Mouse (Mus musculus) heart, adult 2 months (tissue): ENCODE measurements at regions not wholly inside any gene's neighbourhood (a gene's known extent, or its start where the extent isn't known, plus 50 kb on each side); places are given as distances from the start of the nearest gene placed in this dataset.

Source experiments
- DNase-seq, 2 experiments: peaks; one replicate each; pipeline ENCODE4 v3.0.0; 2021
- H3K27ac ChIP-seq: fragments of 200-600 bp; 2 replicates; pipeline ENCODE4 v1.8.1; 2022
- H3K27me3 ChIP-seq: fragments of 200-500 bp; 2 replicates; pipeline ENCODE4 v1.6.1; 2012; ENCODE audit warnings: mild to moderate bottlenecking, low read length, inconsistent platforms, mixed read lengths; ENCODE audit not compliant: control insufficient read depth, insufficient read depth
- H3K36me3 ChIP-seq: fragments of 200-500 bp; 2 replicates; pipeline ENCODE4 v1.6.1; 2012; ENCODE audit warnings: low read length, inconsistent platforms; ENCODE audit not compliant: control insufficient read depth, insufficient read depth
- H3K4me1 ChIP-seq: fragments of 200-500 bp; 2 replicates; pipeline ENCODE4 v1.6.1; 2011; ENCODE audit warnings: low read length; ENCODE audit not compliant: control insufficient read depth, insufficient read depth
- H3K4me3 ChIP-seq: fragments of 200-600 bp; 2 replicates; pipeline ENCODE4 v1.8.1; 2022
- H3K79me2 ChIP-seq: fragments of 200-500 bp; replicated peaks from 2 replicates; pipeline ENCODE4 v1.6.1; 2012; ENCODE audit warnings: mild to moderate bottlenecking, inconsistent platforms, low read length, moderate library complexity, mixed read lengths; ENCODE audit not compliant: control insufficient read depth, insufficient read depth
- H3K9ac ChIP-seq: fragments of 200-500 bp; 2 replicates; pipeline ENCODE4 v1.6.1; 2012; ENCODE audit warnings: low read depth, mild to moderate bottlenecking, control low read depth, inconsistent platforms, low read length, mixed read lengths
- CTCF ChIP-seq: fragments of 200-600 bp; IDR thresholded peaks from 2 replicates; pipeline ENCODE4 v1.8.1; 2022; ENCODE audit warnings: antibody characterized with exemption, mild to moderate bottlenecking, moderate library complexity
- EP300 ChIP-seq: fragments of 200-500 bp; IDR thresholded peaks from 2 replicates; pipeline ENCODE4 v1.6.1; 2011; ENCODE audit warnings: low read depth, low read length, control low read depth; ENCODE audit not compliant: insufficient read depth
- POLR2A ChIP-seq: fragments of 200-500 bp; IDR thresholded peaks from 2 replicates; pipeline ENCODE4 v1.6.1; 2011; ENCODE audit warnings: mild to moderate bottlenecking, low read depth, low read length, control low read depth; ENCODE audit not compliant: insufficient read depth
- WGBS: fragments of 180-500 bp; shearing (Covaris S2); methylation state at CpG from one replicate; pipeline ENCODE4 v1.1.7; 2018; 5-methylcytosine and 5-hydroxymethylcytosine counted together
- intact Hi-C: fragments of 180-260 bp; cut with DNase I; formaldehyde crosslinking; loops from one replicate; pipeline ENCODE4 v1.15.1; 2025

DNA sequence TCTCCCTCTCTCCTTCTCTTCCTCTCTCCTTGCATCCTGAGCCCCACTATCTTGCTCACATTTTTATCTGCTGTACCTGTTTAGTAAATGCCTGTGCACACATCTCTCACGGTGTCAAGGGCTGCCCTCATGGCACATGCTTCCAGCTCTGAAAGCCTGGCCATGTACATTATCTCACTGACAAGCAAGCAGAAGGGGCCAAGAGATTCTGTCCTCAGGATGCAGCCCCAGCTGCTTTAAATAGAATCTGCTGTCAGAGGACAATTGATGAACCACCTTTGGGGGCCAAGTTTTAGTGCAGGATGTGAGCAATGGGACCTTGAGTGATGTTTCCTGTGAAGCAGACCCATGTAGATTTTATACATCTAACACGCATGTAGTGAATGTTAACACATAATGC lies 145.9 kb downstream of the BC067074 start:
- peak in 1 of 2 experiments; percentile 30 for DNase-seq
- Histone ChIP-seq H3K79me2 (no peaks in the 10 kb centered on the region), H3K9ac (no peak overlapping the region), H3K4me3 (no peak overlapping the region), H3K27ac (no peak overlapping the region), H3K27me3 (no peaks in the 10 kb centered on the region), H3K36me3 (no peaks in the 10 kb centered on the region), H3K4me1 (peaks cover 3% of the 10 kb centered on the region; the same call in 1 of the 2 replicates)
- 22% methylated on average over 2 of the region's 2 CpGs for WGBS
- TF ChIP-seq EP300: no peak
- no peak for TF ChIP-seq CTCF
- TF ChIP-seq POLR2A: no peak
- intact Hi-C loops: no loop called here

DNA sequence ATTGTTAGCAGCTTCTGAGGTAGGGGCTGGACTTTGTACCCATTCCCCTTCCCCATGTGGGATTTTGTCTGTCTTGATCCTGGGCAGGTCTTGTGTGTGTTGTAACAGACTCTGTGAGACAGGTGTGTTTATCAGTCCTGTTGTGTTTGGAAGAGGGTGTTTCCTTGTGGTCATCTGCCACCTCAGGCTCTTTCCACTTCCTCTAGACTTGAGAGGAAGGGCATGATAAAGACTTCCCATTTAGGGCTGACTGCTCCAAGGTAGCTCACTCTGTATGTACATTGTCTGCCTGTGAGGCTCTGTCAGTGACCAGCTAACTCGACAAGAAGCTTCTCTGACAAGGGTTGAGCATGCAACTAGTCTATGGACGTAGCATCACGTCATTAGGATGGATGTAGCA lies 143.3 kb downstream of the BC067074 start:
- no peaks in the 10 kb centered on the region for H3K79me2 ChIP-seq
- no peak for TF ChIP-seq EP300
- TF ChIP-seq POLR2A: no peak
- TF ChIP-seq CTCF: no peak
- no peak overlapping the region for H3K4me3 ChIP-seq
- H3K9ac ChIP-seq: no peak overlapping the region
- 86% methylated on average over 3 of the region's 3 CpGs for WGBS
- H3K36me3 ChIP-seq: no peaks in the 10 kb centered on the region
- intact Hi-C loops: no loop called here
- no peak for DNase-seq
- no peaks in the 10 kb centered on the region for H3K4me1 ChIP-seq
- no peak overlapping the region for H3K27ac ChIP-seq
- no peaks in the 10 kb centered on the region for H3K27me3 ChIP-seq

DNA sequence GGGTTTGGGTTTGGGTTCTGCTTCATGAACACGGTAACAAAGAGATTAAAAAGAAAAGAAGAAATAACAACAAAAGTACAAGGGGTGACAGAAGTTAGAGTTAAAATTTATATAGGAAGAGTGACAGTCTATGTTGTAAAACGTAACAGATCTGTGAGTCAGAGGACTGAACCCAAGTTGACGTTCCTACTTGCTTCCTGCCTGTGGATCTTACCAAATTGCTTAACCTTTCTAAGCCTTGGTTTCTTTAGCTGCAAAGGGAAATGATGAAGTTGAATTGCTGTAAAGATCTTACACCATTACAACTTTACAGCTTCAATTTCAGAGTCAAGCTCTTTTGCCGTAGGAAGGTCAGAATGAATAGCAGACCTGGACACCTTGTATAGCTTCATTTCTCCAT lies 142.2 kb downstream of the BC067074 start:
- no peaks in the 10 kb centered on the region for H3K79me2 ChIP-seq
- no peaks in the 10 kb centered on the region for H3K4me1 ChIP-seq
- TF ChIP-seq EP300: no peak
- no peak for TF ChIP-seq CTCF
- no peak for TF ChIP-seq POLR2A
- no peak overlapping the region for H3K9ac ChIP-seq
- no peaks in the 10 kb centered on the region for H3K36me3 ChIP-seq
- no peak for DNase-seq
- intact Hi-C loops: no loop called here
- no peak overlapping the region for H3K27ac ChIP-seq
- H3K4me3 ChIP-seq: no peak overlapping the region
- no peaks in the 10 kb centered on the region for H3K27me3 ChIP-seq
- 91% methylated on average over 4 of the region's 4 CpGs for WGBS

DNA sequence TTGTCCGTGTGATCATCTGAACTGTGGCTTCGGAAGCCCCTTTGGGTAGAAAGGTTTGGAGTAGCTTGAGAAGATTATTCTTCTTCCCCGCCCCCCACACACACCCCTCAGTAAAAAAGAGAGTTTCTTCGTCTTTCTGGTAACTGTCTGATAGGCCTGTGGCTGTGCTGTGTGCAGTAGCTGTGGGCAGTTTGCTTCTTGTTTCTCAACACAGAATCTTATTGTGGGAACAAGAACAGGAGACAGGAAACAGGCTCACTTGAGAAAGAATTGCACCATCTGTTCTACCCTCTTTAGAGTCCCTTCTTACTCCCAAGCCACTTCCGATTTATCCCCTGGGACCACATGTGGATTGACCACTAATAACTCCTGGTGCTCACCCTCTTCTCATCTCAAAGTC lies 140.5 kb downstream of the BC067074 start:
- Histone ChIP-seq H3K4me3 (no peak overlapping the region), H3K9ac (no peak overlapping the region), H3K36me3 (no peaks in the 10 kb centered on the region), H3K27ac (peak overlapping the region; percentile 36), H3K79me2 (no peaks in the 10 kb centered on the region), H3K4me1 (no peaks in the 10 kb centered on the region), H3K27me3 (no peaks in the 10 kb centered on the region)
- intact Hi-C loops: no loop called here
- DNase-seq: no peak
- WGBS: 58% methylated on average over 5 of the region's 5 CpGs
- TF ChIP-seq CTCF (no peak), POLR2A (no peak), EP300 (no peak)

DNA sequence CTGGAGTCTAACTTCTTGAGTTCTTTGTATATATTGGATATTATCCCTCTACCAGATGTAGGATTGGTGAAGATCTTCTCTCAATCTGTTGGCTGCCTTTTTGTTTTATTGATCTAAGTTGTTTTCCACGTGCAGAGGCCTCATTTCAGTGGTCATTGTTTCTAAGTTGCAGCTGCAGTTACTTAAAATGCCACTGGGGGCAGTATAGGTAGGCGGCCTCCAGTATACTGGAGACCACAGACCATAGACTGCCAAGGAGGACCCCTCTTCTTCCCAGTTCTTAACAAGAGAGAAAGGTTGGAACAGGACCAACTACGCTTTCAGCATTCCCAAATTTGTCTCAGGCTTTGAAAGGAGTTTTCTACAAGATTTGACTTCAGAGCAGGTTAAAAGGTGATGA lies 136.7 kb downstream of the BC067074 start:
- no peaks in the 10 kb centered on the region for H3K36me3 ChIP-seq
- peak; percentile 81 for TF ChIP-seq CTCF
- no peak for TF ChIP-seq EP300
- TF ChIP-seq POLR2A: no peak
- H3K4me1 ChIP-seq: no peaks in the 10 kb centered on the region
- H3K27me3 ChIP-seq: no peaks in the 10 kb centered on the region
- 49% methylated on average over 3 of the region's 3 CpGs for WGBS
- intact Hi-C loops: loop anchor here (2.0 to 5.0 kb wide), 2 partner anchors 92 to 189 kb away; partner anchors contain the start of gene Snx18
- no peak overlapping the region for H3K4me3 ChIP-seq
- H3K79me2 ChIP-seq: no peaks in the 10 kb centered on the region
- H3K9ac ChIP-seq: no peak overlapping the region
- DNase-seq: no peak
- no peak overlapping the region for H3K27ac ChIP-seq
